Mouse (Mus musculus): Measurements from ENCODE around the gene Dcdc2b.

Gene Dcdc2b

GRCm38 (mm10) chr4:129614093-129614492 is at the start of gene Dcdc2b:
Gene Dcdc2b (minus strand): TSS chr4:129614257.
- peak; percentile 80 for DNase-seq (ENCODE audit: low spot score)

DNA sequence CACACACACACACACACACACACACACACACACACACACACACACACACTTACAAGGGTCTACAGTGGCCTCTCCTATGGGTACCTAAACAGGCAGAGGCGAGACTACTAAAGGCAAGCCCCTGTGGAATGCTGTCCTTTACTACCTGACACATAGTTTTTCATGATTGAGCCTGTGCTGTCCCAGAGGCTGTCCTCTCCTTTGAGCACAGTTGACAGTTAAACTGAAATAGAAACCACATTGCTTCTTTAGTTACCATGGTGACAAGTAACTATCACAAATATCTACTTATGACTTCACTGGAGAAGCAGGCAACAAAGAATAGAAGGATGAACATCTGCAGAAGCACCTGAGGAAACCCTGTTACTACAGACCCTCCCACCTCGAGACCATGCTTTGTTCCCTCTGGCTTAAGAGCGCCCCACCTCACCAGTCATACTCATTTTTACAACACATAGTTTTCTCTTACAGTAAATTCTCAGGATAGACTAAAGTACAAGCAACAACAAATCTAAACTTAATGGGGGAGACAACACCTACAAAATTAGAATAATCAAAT is 48.3 kb upstream of the Dcdc2b start:
- DNase-seq (ENCODE audit: low spot score), result no peak

GRCm38 (mm10) chr4:129661584-129661983 is 47.5 kb upstream of the Dcdc2b start:
- DNase-seq (ENCODE audit: low spot score), result no peak

DNA sequence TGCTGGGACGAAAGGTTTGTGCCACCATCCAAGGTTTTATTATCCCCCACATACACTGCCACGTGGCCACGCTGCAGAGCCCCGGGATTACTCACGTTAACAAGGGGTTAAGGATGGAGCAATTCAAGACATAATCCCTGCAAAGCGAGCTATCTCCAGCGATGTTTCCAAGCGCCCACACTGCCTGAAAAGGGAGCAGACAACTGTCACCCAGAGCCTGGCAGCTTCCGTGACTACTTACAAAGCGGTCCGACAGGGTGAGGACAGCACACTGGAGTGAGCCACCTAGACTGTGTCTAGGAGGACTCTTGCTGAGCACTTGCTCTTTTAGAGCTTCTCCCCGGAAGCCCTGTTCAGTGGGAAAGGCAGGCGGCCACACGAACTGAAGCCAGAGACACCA is 40.7 kb upstream of the Dcdc2b start:
- no peak for DNase-seq (ENCODE audit: low spot score)

DNA sequence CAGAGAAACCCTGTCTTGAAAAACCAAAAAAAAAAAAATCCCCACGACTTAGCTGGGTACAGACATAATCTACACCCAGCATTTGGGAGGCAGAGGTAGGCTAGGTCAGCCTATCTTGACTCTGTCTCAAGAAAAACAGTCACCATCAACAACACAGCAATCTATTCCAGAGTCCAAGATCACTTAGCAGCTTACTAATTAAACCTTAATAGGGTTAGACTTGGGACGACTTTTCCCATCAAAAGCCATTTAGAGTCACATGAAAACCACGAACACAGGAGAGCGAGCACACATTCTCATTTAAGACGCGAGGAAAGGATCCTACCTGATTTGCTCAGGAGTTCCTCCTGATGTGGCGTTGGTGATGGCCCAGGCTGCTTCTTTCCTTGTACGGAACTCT is 36.3 kb upstream of the Dcdc2b start:
- DNase-seq (ENCODE audit: low spot score), result no peak

GRCm38 (mm10) chr4:129648656-129649055 is 34.6 kb upstream of the Dcdc2b start:
- no peak for DNase-seq (ENCODE audit: low spot score)

GRCm38 (mm10) chr4:129645204-129645603 is 31.1 kb upstream of the Dcdc2b start:
- DNase-seq (ENCODE audit: low spot score), result no peak

- no peak for DNase-seq (ENCODE audit: low spot score)
These were observed 27.7 kb upstream of the Dcdc2b start for GRCm38 (mm10) chr4:129641756-129642155.

- DNase-seq (ENCODE audit: low spot score), result peak; percentile 98
These were observed 26.8 kb upstream of the Dcdc2b start, which contains the start of gene Txlna for GRCm38 (mm10) chr4:129640638-129641467. Gene Txlna (minus strand): TSS chr4:129641065.

DNA sequence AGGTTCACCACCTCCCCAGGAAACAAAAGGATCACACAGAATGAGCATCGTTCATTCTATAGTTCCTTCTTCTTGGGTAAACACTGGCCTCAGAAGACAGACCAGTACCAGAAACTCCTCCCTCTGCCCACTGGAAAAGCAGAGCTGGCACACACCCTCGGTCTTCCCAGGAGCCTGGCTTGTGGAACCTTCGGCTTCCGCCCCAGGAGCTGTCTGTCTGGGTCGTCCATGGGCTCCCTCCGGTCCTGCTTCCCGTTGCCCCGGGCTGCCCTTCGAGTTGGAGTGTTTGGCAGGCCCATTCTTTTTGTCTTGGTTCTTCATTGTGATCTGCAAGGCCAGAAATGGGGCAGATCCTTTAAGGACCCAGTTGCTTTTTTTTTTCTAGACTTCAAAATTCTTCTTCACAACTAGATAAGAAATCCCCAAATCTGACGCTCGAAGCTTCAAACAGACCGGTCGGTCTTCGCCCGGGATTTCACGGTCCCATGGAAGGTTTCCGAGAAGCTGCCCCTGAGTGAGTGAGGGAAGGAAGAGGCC is 26.1 kb upstream of the Dcdc2b start:
- peak; percentile 53 for DNase-seq (ENCODE audit: low spot score)

DNA sequence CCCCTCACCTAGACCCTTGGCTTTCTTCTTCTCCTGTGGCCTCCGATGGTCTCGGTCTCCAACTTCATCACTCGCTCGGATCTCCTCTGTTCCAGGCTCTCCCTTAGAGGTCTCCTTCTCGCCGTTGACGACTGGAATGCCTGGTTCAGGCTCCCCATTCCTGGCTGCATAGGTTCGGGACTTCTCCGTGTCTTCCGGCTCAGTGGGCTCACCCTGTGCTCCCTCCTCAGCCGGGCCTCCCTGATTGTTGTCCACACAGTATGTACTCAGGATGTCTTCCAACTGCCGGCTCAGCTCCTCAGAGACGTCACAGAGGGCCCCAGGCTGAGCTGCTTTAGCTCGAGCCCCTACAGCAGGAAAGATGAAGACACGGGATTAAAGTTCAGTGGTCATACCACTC is 25.2 kb upstream of the Dcdc2b start:
- DNase-seq (ENCODE audit: low spot score), result no peak

DNA sequence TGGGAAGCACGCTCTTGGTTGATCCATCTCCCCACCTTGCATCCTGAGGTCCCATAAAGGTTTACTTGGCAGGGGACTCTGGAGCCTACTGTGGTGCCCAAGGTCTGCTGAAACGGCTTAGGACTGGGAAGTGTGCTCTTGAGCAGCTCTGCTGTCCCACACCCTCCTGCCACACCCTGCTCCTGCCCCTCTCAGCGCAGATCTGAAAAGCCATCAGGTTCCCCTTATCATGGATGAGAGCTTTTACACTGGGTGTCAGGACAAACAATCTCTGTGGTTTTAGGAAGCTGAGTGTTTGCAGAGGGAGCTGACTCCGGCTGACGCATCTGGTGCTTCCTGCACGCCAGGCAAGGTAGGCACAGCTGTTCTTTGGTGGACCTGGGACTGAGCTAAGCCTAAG is 19.8 kb upstream of the Dcdc2b start:
- no peak for DNase-seq (ENCODE audit: low spot score)

- DNase-seq (ENCODE audit: low spot score), result no peak
These were observed 17.8 kb upstream of the Dcdc2b start for GRCm38 (mm10) chr4:129631867-129632266.

DNA sequence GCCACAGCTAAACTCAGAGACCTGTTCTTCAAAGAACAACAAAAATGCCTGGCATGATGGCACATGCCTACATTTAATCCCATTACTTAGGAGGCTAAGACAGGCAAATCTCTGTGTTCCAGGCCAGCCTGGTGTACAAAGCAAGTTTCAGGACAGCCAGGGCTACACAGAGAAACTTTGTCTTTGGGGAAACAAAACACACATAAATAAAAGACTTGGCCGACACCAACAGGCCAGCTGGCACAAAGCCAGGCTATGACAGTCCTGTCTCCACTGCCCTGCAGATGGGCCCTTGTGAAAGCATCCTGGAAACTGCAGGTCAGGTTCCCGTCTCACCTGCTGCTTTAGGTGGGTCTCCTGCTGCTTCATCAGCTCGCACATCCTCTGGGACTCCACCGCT is 16.9 kb upstream of the Dcdc2b start:
- no peak for DNase-seq (ENCODE audit: low spot score)

- DNase-seq (ENCODE audit: low spot score), result no peak
These were observed 12.0 kb upstream of the Dcdc2b start for GRCm38 (mm10) chr4:129626035-129626434.

- DNase-seq (ENCODE audit: low spot score), result no peak
These were observed 11.4 kb upstream of the Dcdc2b start for GRCm38 (mm10) chr4:129625496-129625895.

DNA sequence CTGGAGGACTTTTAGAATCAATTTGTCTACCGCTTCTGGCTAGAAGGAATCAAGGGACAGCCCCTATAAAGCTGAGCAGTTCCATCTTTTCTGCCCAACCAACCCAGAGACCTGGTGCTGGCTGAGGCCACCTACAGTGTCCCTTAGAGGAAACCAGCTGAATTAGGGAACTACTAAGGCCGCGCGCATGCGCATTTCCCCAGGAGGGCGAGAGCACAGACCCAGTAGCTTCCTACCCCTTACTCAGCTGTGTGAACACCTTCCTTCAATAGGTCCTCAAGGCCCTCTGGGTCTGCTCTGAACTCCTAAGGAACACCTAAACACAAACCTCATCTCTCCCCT is 10.9 kb upstream of the Dcdc2b start:
- DNase-seq (ENCODE audit: low spot score), result peak; percentile 62

GRCm38 (mm10) chr4:129624281-129625028 is 10.4 kb upstream of the Dcdc2b start:
- DNase-seq (ENCODE audit: low spot score), result peak; percentile 93

DNA sequence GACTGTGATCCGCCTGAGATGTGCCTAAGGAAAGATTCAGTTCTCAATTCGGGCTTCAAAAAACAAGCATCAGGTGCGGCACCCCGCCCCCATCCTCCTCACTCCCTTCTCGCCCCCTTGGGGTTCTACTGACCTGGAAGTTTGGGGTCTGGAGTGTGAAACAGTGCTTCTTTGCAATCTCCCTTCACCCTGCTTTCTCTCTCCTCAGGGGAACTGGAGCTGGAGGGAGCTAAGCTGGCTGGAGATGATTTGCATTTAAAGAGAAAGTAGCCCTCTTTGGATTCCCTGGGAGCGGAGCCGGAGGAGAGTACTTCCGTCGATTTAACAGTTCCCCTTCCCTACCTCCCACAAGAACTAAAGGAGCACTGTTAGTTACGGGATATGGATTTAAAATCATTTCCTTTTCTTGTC is 9.6 kb upstream of the Dcdc2b start, which contains the start of gene Ccdc28b:
TSS of gene Ccdc28b (minus strand) at position 267 of the 411 bp plus-strand sequence.
- DNase-seq (ENCODE audit: low spot score), result peak; percentile 64

- no peak for DNase-seq (ENCODE audit: low spot score)
These were observed 8.9 kb upstream of the Dcdc2b start for GRCm38 (mm10) chr4:129622803-129623535.

GRCm38 (mm10) chr4:129622120-129622802 is 8.2 kb upstream of the Dcdc2b start:
- DNase-seq (ENCODE audit: low spot score), result no peak
